Mouse (Mus musculus) embryonic facial prominence, embryonic 14.5 days (tissue): ENCODE measurements around the gene Dlx1. TPM values are rescaled to one million over a fixed set of nuclear protein-coding genes. Genes with fewer than 3 reads are reported as not detected.
A peak's percentile ranks its signal among the peaks of the same experiment; 100 is the strongest.

Experiments
- ATAC-seq: fragments of 200-750 bp; cut with Nextera tagmentation; 2 replicates; pipeline ENCODE4 v1.8.0; 2017; ENCODE audit warnings: low read depth, moderate number of reproducible peaks, moderate TSS enrichment
- DNase-seq: peaks from one replicate; pipeline ENCODE4 v3.0.0-alpha.2; 2015; ENCODE audit warnings: low spot score
- H3K27ac ChIP-seq: fragments of 300-500 bp; sonication (generic); replicated peaks from 2 replicates; pipeline ENCODE4 v1.5.1; 2014; ENCODE audit warnings: low read depth, mild to moderate bottlenecking, low read length, moderate library complexity
- H3K27me3 ChIP-seq: fragments of 300-500 bp; sonication (generic); replicated peaks from 2 replicates; pipeline ENCODE4 v1.6.1; 2014; ENCODE audit warnings: low read length; ENCODE audit not compliant: control insufficient read depth, insufficient read depth
- H3K36me3 ChIP-seq: fragments of 300-500 bp; sonication (generic); 2 replicates; pipeline ENCODE4 v1.6.1; 2014; ENCODE audit warnings: low read length, mixed read lengths; ENCODE audit not compliant: control insufficient read depth, insufficient read depth
- H3K4me1 ChIP-seq: fragments of 300-500 bp; sonication (generic); 2 replicates; pipeline ENCODE4 v1.6.1; 2014; ENCODE audit warnings: antibody characterized with exemption, low read length; ENCODE audit not compliant: control insufficient read depth, insufficient read depth
- H3K4me2 ChIP-seq: fragments of 300-500 bp; sonication (generic); 2 replicates; pipeline ENCODE4 v1.6.1; 2014; ENCODE audit warnings: low read depth, mild to moderate bottlenecking, low read length, moderate library complexity, mixed read lengths
- H3K4me3 ChIP-seq: fragments of 300-500 bp; sonication (generic); 2 replicates; pipeline ENCODE4 v1.5.1; 2014; ENCODE audit warnings: low read depth, mild to moderate bottlenecking, low read length
- H3K9ac ChIP-seq: fragments of 300-500 bp; sonication (generic); 2 replicates; pipeline ENCODE4 v1.6.1; 2014; ENCODE audit warnings: low read depth, mild to moderate bottlenecking, low read length, moderate library complexity, mixed read lengths
- H3K9me3 ChIP-seq: fragments of 300-500 bp; sonication (generic); 2 replicates; pipeline ENCODE4 v1.6.1; 2016; ENCODE audit warnings: low read length; ENCODE audit not compliant: control insufficient read depth
- WGBS: fragments of 180-500 bp; shearing (Covaris S2); extraction: QIAGEN DNeasy Blood & Tissue Kit; methylation state at CpG from one replicate; pipeline ENCODE4 v1.1.7; 2014; 5-methylcytosine and 5-hydroxymethylcytosine counted together
- polyA plus RNA-seq: library from polyadenylated mRNA; unstranded; fragments of >200 nt; fragmentation: Nextera tagmentation; extraction: Ambion mirVana; gene quantifications from 2 replicates; pipeline ENCODE4 v1.2.1, GENCODE M21; 2014

Dlx1 gene
- polyA plus RNA-seq, 1 experiment from 2014 or later, result 13.1 TPM

GRCm38 (mm10) chr2:71494971-71495370 is 32.9 kb upstream of the Dlx1 start:
- no peak for DNase-seq
- WGBS, result 18% methylated on average over 4 of the region's 4 CpGs
- Histone ChIP-seq H3K36me3 (no peaks in the 10 kb centered on the region), H3K9ac (no peak overlapping the region), H3K9me3 (no peaks in the 10 kb centered on the region), H3K4me1 (peaks cover 15% of the 10 kb centered on the region; the same call in 1 of the 2 replicates), H3K27ac (no peak overlapping the region), H3K27me3 (no peaks in the 10 kb centered on the region), H3K4me3 (no peak overlapping the region), H3K4me2 (no peak overlapping the region)
- ATAC-seq, result 0 out of 2 replicates have a peak, but pooled peaks have one; percentile 41

- Histone ChIP-seq H3K36me3 (no peaks in the 10 kb centered on the region), H3K27me3 (no peaks in the 10 kb centered on the region), H3K27ac (no peak overlapping the region), H3K4me1 (peaks cover 15% of the 10 kb centered on the region; the same call in 1 of the 2 replicates), H3K9me3 (no peaks in the 10 kb centered on the region), H3K4me2 (no peak overlapping the region), H3K4me3 (no peak overlapping the region), H3K9ac (no peak overlapping the region)
- 35% methylated on average over 5 of the region's 5 CpGs for WGBS
- no peak for ATAC-seq
- DNase-seq, result no peak
Observed at GRCm38 (mm10) chr2:71497175-71497574, 30.7 kb upstream of the Dlx1 start.

- DNase-seq (peak; percentile 60), ATAC-seq (peak; percentile 60; the same call in 1 of the 2 replicates)
- H3K4me3 ChIP-seq, result no peak overlapping the region
- H3K27ac ChIP-seq, result no peak overlapping the region
- no peaks in the 10 kb centered on the region for H3K36me3 ChIP-seq
- 34% methylated on average over 16 of the region's 16 CpGs for WGBS
- no peak overlapping the region for H3K9ac ChIP-seq
- H3K9me3 ChIP-seq, result no peaks in the 10 kb centered on the region
- no peaks in the 10 kb centered on the region for H3K27me3 ChIP-seq
- peaks cover 14% of the 10 kb centered on the region; the same call in 1 of the 2 replicates for H3K4me1 ChIP-seq
- no peak overlapping the region for H3K4me2 ChIP-seq
Observed at GRCm38 (mm10) chr2:71499276-71500230, 28.4 kb upstream of the Dlx1 start.

GRCm38 (mm10) chr2:71504852-71505251 is 23.1 kb upstream of the Dlx1 start:
- no peaks in the 10 kb centered on the region for H3K27me3 ChIP-seq
- H3K4me3 ChIP-seq, result no peak overlapping the region
- H3K4me1 ChIP-seq, result no peaks in the 10 kb centered on the region; the same call in 1 of the 2 replicates
- no peaks in the 10 kb centered on the region for H3K9me3 ChIP-seq
- 59% methylated on average over 9 of the region's 9 CpGs for WGBS
- H3K9ac ChIP-seq, result no peak overlapping the region
- DNase-seq (no peak), ATAC-seq (no peak)
- no peak overlapping the region for H3K4me2 ChIP-seq
- H3K27ac ChIP-seq, result no peak overlapping the region
- H3K36me3 ChIP-seq, result no peaks in the 10 kb centered on the region

- Histone ChIP-seq H3K9ac (no peak overlapping the region), H3K27ac (no peak overlapping the region), H3K9me3 (no peaks in the 10 kb centered on the region), H3K27me3 (no peaks in the 10 kb centered on the region; the same call in 1 of the 2 replicates), H3K36me3 (no peaks in the 10 kb centered on the region), H3K4me2 (no peak overlapping the region), H3K4me3 (no peak overlapping the region), H3K4me1 (0 out of 2 replicates have a peak, but pooled peaks cover 2% of the 10 kb centered on the region)
- WGBS, result 85% methylated on average over 7 of the region's 7 CpGs
- DNase-seq (no peak), ATAC-seq (no peak)
Observed at GRCm38 (mm10) chr2:71511209-71511608, 16.7 kb upstream of the Dlx1 start.

GRCm38 (mm10) chr2:71512326-71512725 is 15.6 kb upstream of the Dlx1 start:
- Histone ChIP-seq H3K9me3 (no peaks in the 10 kb centered on the region), H3K36me3 (no peaks in the 10 kb centered on the region), H3K4me1 (0 out of 2 replicates have a peak, but pooled peaks cover 2% of the 10 kb centered on the region), H3K27ac (no peak overlapping the region), H3K4me3 (no peak overlapping the region), H3K27me3 (no peaks in the 10 kb centered on the region; the same call in 1 of the 2 replicates), H3K4me2 (no peak overlapping the region), H3K9ac (no peak overlapping the region)
- no peak for ATAC-seq
- DNase-seq, result no peak
- WGBS, result 55% methylated on average over 9 of the region's 9 CpGs

GRCm38 (mm10) chr2:71516995-71517394 is 10.9 kb upstream of the Dlx1 start:
- H3K9ac ChIP-seq, result no peak overlapping the region
- ATAC-seq (no peak), DNase-seq (no peak)
- WGBS, result 51% methylated on average over 4 of the region's 4 CpGs
- no peaks in the 10 kb centered on the region for H3K36me3 ChIP-seq
- H3K4me3 ChIP-seq, result no peak overlapping the region
- no peaks in the 10 kb centered on the region for H3K9me3 ChIP-seq
- 0 out of 2 replicates have a peak, but pooled peaks cover 2% of the 10 kb centered on the region for H3K4me1 ChIP-seq
- 0 out of 2 replicates have a peak overlapping the region, but pooled peaks have one; percentile 10 for H3K27ac ChIP-seq
- peaks cover 8% of the 10 kb centered on the region; the same call in 1 of the 2 replicates for H3K27me3 ChIP-seq
- H3K4me2 ChIP-seq, result no peak overlapping the region

- H3K9ac ChIP-seq, result no peak overlapping the region
- no peaks in the 10 kb centered on the region for H3K4me1 ChIP-seq
- no peak for ATAC-seq
- no peaks in the 10 kb centered on the region for H3K36me3 ChIP-seq
- 0 out of 2 replicates have a peak overlapping the region, but pooled peaks have one; percentile 10 for H3K27ac ChIP-seq
- 68% methylated on average over 8 of the region's 8 CpGs for WGBS
- no peak overlapping the region for H3K4me3 ChIP-seq
- DNase-seq, result no peak
- no peak overlapping the region for H3K4me2 ChIP-seq
- H3K27me3 ChIP-seq, result peaks cover 11% of the 10 kb centered on the region
- H3K9me3 ChIP-seq, result no peaks in the 10 kb centered on the region
Observed at GRCm38 (mm10) chr2:71517466-71518099, 10.3 kb upstream of the Dlx1 start.
